In genomic region chr12:8355011-8355410, GRCm38 (mm10) we compare ENCODE assay signal across 27 mouse cellular contexts. TPM values are rescaled to one million over a fixed set of nuclear protein-coding genes. Genes with fewer than 3 reads are reported as not detected.
DNase-seq lines count a peak whose midpoint lies in the region; ATAC-seq and TF ChIP-seq lines count a peak whose summit lies in the region.
"Had no signal": no experiment of that assay in that cellular context is flagged by ENCODE, and none has a peak within 500 bp of the region (broad histone marks: within the 10 kb centered on the region; RNA-seq: fewer than 3 reads in every experiment).

No protein-coding gene starts in this region.

- no peaks in the 10 kb centered on the region for H3K9me3 ChIP-seq in heart, embryonic 11.5 days (replicated peaks; ENCODE audit: control insufficient read depth, low read length)
- H3K9me3 ChIP-seq in liver, embryonic 14.5 days (ENCODE audit: control insufficient read depth, low read length): no peaks in the 10 kb centered on the region
- H3K9me3 ChIP-seq in liver, embryonic 11.5 days (ENCODE audit: control insufficient read depth, low read length): no peaks in the 10 kb centered on the region
- no peaks in the 10 kb centered on the region for H3K9me3 ChIP-seq in stomach, postnatal 0 days (ENCODE audit: control insufficient read depth, low read length)
- H3K9me3 ChIP-seq: heart, embryonic 10.5 days; kidney, embryonic 15.5 days; midbrain, embryonic 13.5 days; neural tube, embryonic 12.5 days had no signal

- H3K36me3 ChIP-seq in heart, adult 2 months (ENCODE audit: control insufficient read depth, insufficient read depth, low read length): peaks cover 8% of the 10 kb centered on the region; the same call in 1 of the 2 replicates
- H3K36me3 ChIP-seq in heart, embryonic 11.5 days (ENCODE audit: control insufficient read depth, insufficient read depth, low read length): no peaks in the 10 kb centered on the region
- H3K36me3 ChIP-seq in liver, embryonic 14.5 days (replicated peaks; ENCODE audit: control insufficient read depth, insufficient read depth, low read depth): no peaks in the 10 kb centered on the region
- no peaks in the 10 kb centered on the region for H3K36me3 ChIP-seq in liver, embryonic 11.5 days (ENCODE audit: control insufficient read depth, insufficient read depth, low read length)
- no peaks in the 10 kb centered on the region for H3K36me3 ChIP-seq in thymus, adult 2 months (ENCODE audit: control insufficient read depth, insufficient read depth, low read length)
- no peaks in the 10 kb centered on the region for H3K36me3 ChIP-seq in stomach, postnatal 0 days (ENCODE audit: control insufficient read depth, insufficient read depth, low read length)
- H3K36me3 ChIP-seq: heart, embryonic 10.5 days; kidney, embryonic 15.5 days; midbrain, embryonic 13.5 days; neural tube, embryonic 12.5 days had no signal

- ATAC-seq in heart, embryonic 11.5 days (replicated peaks; ENCODE audit: insufficient number of reproducible peaks, low FRiP score, low TSS enrichment): no peak
- no peak for ATAC-seq in liver, embryonic 14.5 days (ENCODE audit: insufficient read depth)
- no peak for ATAC-seq in liver, embryonic 11.5 days (replicated peaks; ENCODE audit: low FRiP score)
- ATAC-seq in stomach, postnatal 0 days (ENCODE audit: low FRiP score, low TSS enrichment): no peak
- no peak for ATAC-seq in activated CD4-positive, CD25-positive, alpha-beta regulatory T cell, adult 4 months
- ATAC-seq: hindbrain, embryonic 16.5 days; midbrain, embryonic 13.5 days had no signal

- H3K27me3 ChIP-seq in heart, adult 2 months (ENCODE audit: control insufficient read depth, insufficient read depth, low read length): no peaks in the 10 kb centered on the region
- H3K27me3 ChIP-seq in heart, embryonic 11.5 days (ENCODE audit: control insufficient read depth, insufficient read depth, low read length): no peaks in the 10 kb centered on the region
- H3K27me3 ChIP-seq in liver, embryonic 14.5 days (ENCODE audit: control insufficient read depth, insufficient read depth, low read length): no peaks in the 10 kb centered on the region
- H3K27me3 ChIP-seq in liver, embryonic 11.5 days (replicated peaks; ENCODE audit: control insufficient read depth, insufficient read depth, low read length): no peaks in the 10 kb centered on the region
- H3K27me3 ChIP-seq in thymus, adult 2 months (ENCODE audit: control insufficient read depth, insufficient read depth, low read length): no peaks in the 10 kb centered on the region
- H3K27me3 ChIP-seq in stomach, postnatal 0 days (ENCODE audit: control insufficient read depth, insufficient read depth, low read length): no peaks in the 10 kb centered on the region
- H3K27me3 ChIP-seq: kidney, embryonic 15.5 days; megakaryocyte, embryonic 14.5 days; midbrain, embryonic 13.5 days; neural tube, embryonic 12.5 days had no signal

- WGBS in heart, adult 2 months: 98% methylated on average over 4 of the region's 4 CpGs
- 86% methylated on average over 4 of the region's 4 CpGs for WGBS in heart, embryonic 11.5 days (ENCODE audit: insufficient replicate concordance)
- 69% methylated on average over 4 of the region's 4 CpGs for WGBS in liver, embryonic 14.5 days (ENCODE audit: insufficient replicate concordance)
- WGBS in liver, embryonic 11.5 days: 91% methylated on average over 4 of the region's 4 CpGs
- 96% methylated on average over 4 of the region's 4 CpGs for WGBS in thymus, adult 2 months
- 92% methylated on average over 4 of the region's 4 CpGs for WGBS in stomach, postnatal 0 days

- H3K4me1 ChIP-seq in heart, adult 2 months (ENCODE audit: control insufficient read depth, insufficient read depth, low read length): peaks cover 27% of the 10 kb centered on the region
- peaks cover 18% of the 10 kb centered on the region for H3K4me1 ChIP-seq in heart, embryonic 11.5 days (ENCODE audit: control insufficient read depth, insufficient read depth, low read length)
- H3K4me1 ChIP-seq in liver, embryonic 14.5 days (replicated peaks; ENCODE audit: control insufficient read depth in 2 of 2, insufficient read depth in 2 of 2, low read length in 1 of 2): peaks cover 0 to 3% of the 10 kb centered on the region in 2 experiments; a peak in 2 of 4 replicates
- H3K4me1 ChIP-seq in liver, embryonic 11.5 days (replicated peaks; ENCODE audit: control insufficient read depth, insufficient read depth, low read length): no peaks in the 10 kb centered on the region; the same call in 1 of the 2 replicates
- peaks cover 23% of the 10 kb centered on the region for H3K4me1 ChIP-seq in thymus, adult 2 months (replicated peaks; ENCODE audit: control insufficient read depth, insufficient read depth, low read length)
- peaks cover 7% of the 10 kb centered on the region for H3K4me1 ChIP-seq in stomach, postnatal 0 days (replicated peaks; ENCODE audit: control insufficient read depth, insufficient read depth)
- H3K4me1 ChIP-seq: midbrain, embryonic 13.5 days had no signal

- TF ChIP-seq POLR2A in heart, adult 2 months (IDR thresholded peaks at IDR 0.05; ENCODE audit: insufficient read depth, low read depth, low read length): no peak
- no peak for TF ChIP-seq POLR2A in thymus, adult 2 months (IDR thresholded peaks at IDR 0.05; ENCODE audit: control insufficient read depth, extremely low read depth, insufficient read depth, low read length, poor library complexity)

- H3K4me3 ChIP-seq in heart, adult 2 months: no peak overlapping the region
- H3K4me3 ChIP-seq in heart, embryonic 11.5 days (ENCODE audit: low read depth, low read length): no peak overlapping the region
- H3K4me3 ChIP-seq in liver, embryonic 14.5 days (ENCODE audit: insufficient read depth in 1 of 2, low read depth in 2 of 2, low read length in 2 of 2): no peak overlapping the region
- no peak overlapping the region for H3K4me3 ChIP-seq in liver, embryonic 11.5 days (ENCODE audit: low read depth, low read length)
- no peak overlapping the region for H3K4me3 ChIP-seq in thymus, adult 2 months (ENCODE audit: control insufficient read depth, insufficient read depth, low read length)
- no peak overlapping the region for H3K4me3 ChIP-seq in stomach, postnatal 0 days (ENCODE audit: low read depth, low read length)
- H3K4me3 ChIP-seq: heart, embryonic 10.5 days; kidney, embryonic 15.5 days; megakaryocyte, embryonic 14.5 days; midbrain, embryonic 13.5 days; neural tube, embryonic 12.5 days had no signal

- intact Hi-C loops in heart, adult 2 months (cut with DNase I): no loop called here

- TF ChIP-seq CTCF in heart, adult 2 months (IDR thresholded peaks at IDR 0.05): peak; percentile 33
- peak; percentile 11; the same call in 1 of the 2 replicates for TF ChIP-seq CTCF in liver, embryonic 14.5 days (IDR thresholded peaks at IDR 0.05; ENCODE audit: low read depth)
- TF ChIP-seq CTCF in thymus, adult 2 months (IDR thresholded peaks at IDR 0.05; ENCODE audit: borderline replicate concordance, control insufficient read depth, extremely low read depth, insufficient read depth, low read length, poor library complexity): no peak
- peak; percentile 37; the same call in 1 of the 2 replicates for TF ChIP-seq CTCF in stomach, postnatal 0 days (IDR thresholded peaks at IDR 0.05; ENCODE audit: low read depth)

- H3K27ac ChIP-seq in heart, adult 2 months: no peak overlapping the region
- H3K27ac ChIP-seq in heart, embryonic 11.5 days (ENCODE audit: low read depth, low read length): no peak overlapping the region
- H3K27ac ChIP-seq in liver, embryonic 14.5 days: no peak overlapping the region
- H3K27ac ChIP-seq in liver, embryonic 11.5 days (ENCODE audit: low read depth, low read length): no peak overlapping the region
- no peak overlapping the region for H3K27ac ChIP-seq in thymus, adult 2 months (ENCODE audit: control insufficient read depth, insufficient read depth, low read length)
- H3K27ac ChIP-seq in stomach, postnatal 0 days (replicated peaks): no peak overlapping the region
- H3K27ac ChIP-seq: heart, embryonic 10.5 days; kidney, embryonic 15.5 days; midbrain, embryonic 13.5 days; neural tube, embryonic 12.5 days had no signal

- no peaks in the 10 kb centered on the region for H3K79me2 ChIP-seq in heart, adult 2 months (replicated peaks; ENCODE audit: control insufficient read depth, insufficient read depth, low read length)

- no peak for TF ChIP-seq EP300 in heart, adult 2 months (IDR thresholded peaks at IDR 0.05; ENCODE audit: insufficient read depth, low read depth, low read length)
- TF ChIP-seq EP300 in liver, embryonic 14.5 days (IDR thresholded peaks at IDR 0.05; ENCODE audit: low read depth): no peak
- no peak for TF ChIP-seq EP300 in stomach, postnatal 0 days (optimal IDR thresholded peaks at IDR 0.05)

- DNase-seq in heart, adult 2 months: no peak
- DNase-seq in liver, embryonic 14.5 days (ENCODE audit: low read depth in 3 of 3, low spot score in 3 of 3): no peak
- no peak for DNase-seq in liver, embryonic 11.5 days (ENCODE audit: low spot score)
- DNase-seq in thymus, postnatal 4 days: peak; percentile 26
- no peak for DNase-seq in thymus, adult 2 months
- DNase-seq in stomach, postnatal 0 days (ENCODE audit: low spot score): no peak
- DNase-seq: adrenal gland, postnatal 10 days; cerebellum, adult 18-20 months; cerebellum, postnatal 14 days; kidney, adult 11 months; retina, postnatal 1 day; thymus, postnatal 36 days had no signal

- H3K9ac ChIP-seq in heart, adult 2 months (ENCODE audit: low read depth, low read length): no peak overlapping the region
- H3K9ac ChIP-seq in heart, embryonic 11.5 days (ENCODE audit: low read depth, low read length): no peak overlapping the region
- no peak overlapping the region for H3K9ac ChIP-seq in liver, embryonic 14.5 days (replicated peaks)
- H3K9ac ChIP-seq in liver, embryonic 11.5 days (ENCODE audit: low read depth, low read length): no peak overlapping the region
- H3K9ac ChIP-seq in stomach, postnatal 0 days (ENCODE audit: low read length): no peak overlapping the region
- H3K9ac ChIP-seq: kidney, embryonic 15.5 days; midbrain, embryonic 13.5 days; neural tube, embryonic 12.5 days had no signal

- no peak overlapping the region for H3K4me2 ChIP-seq in heart, embryonic 11.5 days
- H3K4me2 ChIP-seq in liver, embryonic 14.5 days (ENCODE audit: low read depth): no peak overlapping the region
- no peak overlapping the region for H3K4me2 ChIP-seq in liver, embryonic 11.5 days
- no peak overlapping the region for H3K4me2 ChIP-seq in stomach, postnatal 0 days (replicated peaks; ENCODE audit: low read depth)
- H3K4me2 ChIP-seq: kidney, embryonic 15.5 days; midbrain, embryonic 13.5 days; neural tube, embryonic 12.5 days had no signal

RNA-seq across cellular contexts. Expression of gene Hs1bp3, which starts 41.8 kb away (rescaled TPM):
- total RNA-seq in heart, adult 2 months (2021): 10 to 100 TPM; 12.7 to 13.8 TPM
- polyA plus RNA-seq in heart, adult 2 months (2012; rRNA removed): 17.3 and 20.5 TPM in 2 replicates
- 9.8 and 12.7 TPM in 2 replicates for polyA plus RNA-seq in heart, embryonic 11.5 days (2014; fragmentation: Nextera tagmentation; extraction: Ambion mirVana)
- polyA plus RNA-seq in liver, embryonic 14.5 days (2012; rRNA removed): 2.4 and 2.7 TPM in 2 replicates
- polyA plus RNA-seq in liver, embryonic 14.5 days (2014; fragmentation: Nextera tagmentation; extraction: Ambion mirVana): 2.1 and 2.3 TPM in 2 replicates
- polyA plus RNA-seq in liver, embryonic 11.5 days (2014; fragmentation: Nextera tagmentation; extraction: Ambion mirVana): 8.6 and 8.8 TPM in 2 replicates
- polyA plus RNA-seq in thymus, adult 2 months (2012; rRNA removed): 12.4 and 14.3 TPM in 2 replicates
- polyA plus RNA-seq in stomach, postnatal 0 days (2015; fragmentation: Nextera tagmentation; extraction: Ambion mirVana): 7.0 and 7.7 TPM in 2 replicates
- polyA plus RNA-seq in activated CD4-positive, CD25-positive, alpha-beta regulatory T cell, adult 4 months (2017; shearing (Covaris generic)): 1 to 10 TPM; 3.3 TPM

RNA-seq across cellular contexts. Expression of gene Gdf7, which starts 53.3 kb away (rescaled TPM):
- under 1 TPM; 0.41 to 0.84 TPM for total RNA-seq in heart, adult 2 months (2021)
- 0.82 and 0.96 TPM in 2 replicates for polyA plus RNA-seq in heart, adult 2 months (2012; rRNA removed)
- 0.14 TPM in 1 of 2 replicates, not detected in the other for polyA plus RNA-seq in heart, embryonic 11.5 days (2014; fragmentation: Nextera tagmentation; extraction: Ambion mirVana)
- not detected in 2 replicates for polyA plus RNA-seq in liver, embryonic 14.5 days (2012; rRNA removed)
- polyA plus RNA-seq in liver, embryonic 14.5 days (2014; fragmentation: Nextera tagmentation; extraction: Ambion mirVana): not detected in 2 replicates
- polyA plus RNA-seq in liver, embryonic 11.5 days (2014; fragmentation: Nextera tagmentation; extraction: Ambion mirVana): not detected in 2 replicates
- polyA plus RNA-seq in thymus, adult 2 months (2012; rRNA removed): 2.3 and 3.5 TPM in 2 replicates
- 0.06 TPM in 1 of 2 replicates, not detected in the other for polyA plus RNA-seq in stomach, postnatal 0 days (2015; fragmentation: Nextera tagmentation; extraction: Ambion mirVana)
- not detected for polyA plus RNA-seq in activated CD4-positive, CD25-positive, alpha-beta regulatory T cell, adult 4 months (2017; shearing (Covaris generic))
- total RNA-seq: gastrocnemius, adult 18-20 months; hematopoietic stem cell, adult 5-6 weeks; layer of hippocampus, postnatal 10 days; liver, adult 2 months had no signal
- polyA plus RNA-seq: forebrain, embryonic 11.5 days; heart, postnatal 0 days; liver, adult 2 months; spleen, adult 2 months had no signal
